Comparison of ENCODE assay signal across 10 mouse cellular contexts in the genomic region with DNA sequence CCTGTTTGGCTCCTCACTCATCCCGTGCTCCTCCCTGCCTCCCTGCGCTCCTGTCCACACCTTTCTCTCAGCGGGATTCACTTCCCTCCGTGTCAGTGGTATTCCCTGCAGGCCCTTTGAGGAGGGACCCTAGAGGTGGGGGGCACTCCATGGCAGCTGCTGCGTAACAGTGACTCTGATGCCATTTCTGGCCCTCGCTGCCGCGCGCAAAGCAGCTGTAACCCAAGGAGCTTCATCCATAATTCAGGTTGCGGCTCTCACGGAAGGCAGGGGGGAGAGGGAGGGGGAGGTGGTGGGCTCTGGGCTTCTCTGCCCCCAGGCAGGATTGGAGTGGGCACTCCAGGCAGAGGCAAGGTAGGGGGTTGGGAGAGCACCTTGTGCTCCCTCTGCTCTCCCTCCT. TPM values are rescaled to one million over a fixed set of nuclear protein-coding genes. Genes with fewer than 3 reads are reported as not detected.
DNase-seq lines count a peak whose midpoint lies in the region; ATAC-seq and TF ChIP-seq lines count a peak whose summit lies in the region.
"Had no signal": no experiment of that assay in that cellular context is flagged by ENCODE, and none has a peak within 500 bp of the region (broad histone marks: within the 10 kb centered on the region; RNA-seq: fewer than 3 reads in every experiment).

No protein-coding gene starts in this region.

- H3K36me3 ChIP-seq in forebrain, embryonic 12.5 days (replicated peaks) = no peaks in the 10 kb centered on the region
- H3K36me3 ChIP-seq in hindbrain, embryonic 15.5 days = no peaks in the 10 kb centered on the region
- H3K36me3 ChIP-seq in midbrain, embryonic 16.5 days (ENCODE audit: control insufficient read depth, insufficient read depth, low read length) = no peaks in the 10 kb centered on the region

- peak overlapping the region; percentile 7; the same call in 1 of the 2 replicates for H3K4me3 ChIP-seq in forebrain, embryonic 12.5 days (replicated peaks)
- peak overlapping the region; percentile 16; the same call in 1 of the 2 replicates for H3K4me3 ChIP-seq in hindbrain, embryonic 15.5 days
- peak overlapping the region; percentile 6; the same call in 1 of the 2 replicates for H3K4me3 ChIP-seq in midbrain, embryonic 16.5 days (ENCODE audit: low read depth, low read length)
- no peak overlapping the region for H3K4me3 ChIP-seq in lung, adult 2 months (replicated peaks; ENCODE audit: extremely low read depth, low read depth, low read length)
- H3K4me3 ChIP-seq: myocyte had no signal

- intact Hi-C loops in left cerebral cortex, postnatal 10 days (cut with DNase I) = no loop called here

- peak overlapping the region; percentile 40 for H3K4me2 ChIP-seq in forebrain, embryonic 12.5 days
- peak overlapping the region; percentile 32 for H3K4me2 ChIP-seq in hindbrain, embryonic 15.5 days
- H3K4me2 ChIP-seq in midbrain, embryonic 16.5 days (ENCODE audit: low read length) = peak overlapping the region; percentile 49

- TF ChIP-seq CTCF in lung, adult 2 months (IDR thresholded peaks at IDR 0.05; ENCODE audit: insufficient read depth, low read length) = no peak

- WGBS in forebrain, embryonic 12.5 days = 6% methylated on average over 11 of the region's 11 CpGs
- 2% methylated on average over 11 of the region's 11 CpGs for WGBS in hindbrain, embryonic 15.5 days
- 4% methylated on average over 9 of the region's 11 CpGs for WGBS in midbrain, embryonic 16.5 days
- WGBS in lung, adult 2 months = 41% methylated on average over 11 of the region's 11 CpGs

- peaks cover 44% of the 10 kb centered on the region for H3K4me1 ChIP-seq in forebrain, embryonic 12.5 days
- peaks cover 32% of the 10 kb centered on the region for H3K4me1 ChIP-seq in hindbrain, embryonic 15.5 days (replicated peaks)
- peaks cover 17% of the 10 kb centered on the region for H3K4me1 ChIP-seq in midbrain, embryonic 16.5 days (ENCODE audit: control insufficient read depth, insufficient read depth, low read length)
- H3K4me1 ChIP-seq in lung, adult 2 months (ENCODE audit: control insufficient read depth, insufficient read depth, low read length) = peaks cover 3% of the 10 kb centered on the region; the same call in 1 of the 2 replicates

- H3K9ac ChIP-seq in forebrain, embryonic 12.5 days = no peak overlapping the region
- H3K9ac ChIP-seq in hindbrain, embryonic 15.5 days = no peak overlapping the region
- 0 out of 2 replicates have a peak overlapping the region, but pooled peaks have one; percentile 39 for H3K9ac ChIP-seq in midbrain, embryonic 16.5 days (ENCODE audit: low read depth, low read length)

- TF ChIP-seq POLR2A in lung, adult 2 months (IDR thresholded peaks at IDR 0.05; ENCODE audit: borderline replicate concordance, extremely low read depth, low read depth, low read length) = no peak

- no peak overlapping the region; the same call in 1 of the 2 replicates for H3K27ac ChIP-seq in forebrain, embryonic 12.5 days
- H3K27ac ChIP-seq in hindbrain, embryonic 15.5 days (replicated peaks) = no peak overlapping the region
- H3K27ac ChIP-seq in midbrain, embryonic 16.5 days (ENCODE audit: low read length) = no peak overlapping the region

- peak; percentile 3 to 37 for DNase-seq in left cerebral cortex, postnatal 10 days (ENCODE audit: extremely low spot score in 1 of 2, low spot score in 2 of 2)
- DNase-seq in left cerebral cortex, adult 11 months (ENCODE audit: low spot score) = no peak
- DNase-seq in lung, adult 2 months = no peak
- no peak for DNase-seq in adrenal gland, postnatal 14 days
- no peak for DNase-seq in adipocyte (ENCODE audit: low spot score)
- DNase-seq: thymus, adult 2 months had no signal

- H3K27me3 ChIP-seq in forebrain, embryonic 12.5 days = peaks cover 89% of the 10 kb centered on the region
- H3K27me3 ChIP-seq in hindbrain, embryonic 15.5 days = peaks cover 62% of the 10 kb centered on the region
- peaks cover 25% of the 10 kb centered on the region for H3K27me3 ChIP-seq in midbrain, embryonic 16.5 days (ENCODE audit: control insufficient read depth, insufficient read depth, low read depth, low read length)

- no peak for ATAC-seq in forebrain, embryonic 12.5 days (ENCODE audit: low FRiP score)
- no peak for ATAC-seq in hindbrain, embryonic 15.5 days (ENCODE audit: low FRiP score, low read depth)
- no peak for ATAC-seq in midbrain, embryonic 16.5 days

- H3K9me3 ChIP-seq in forebrain, embryonic 12.5 days = no peaks in the 10 kb centered on the region
- H3K9me3 ChIP-seq in hindbrain, embryonic 15.5 days = no peaks in the 10 kb centered on the region
- H3K9me3 ChIP-seq in midbrain, embryonic 16.5 days (replicated peaks; ENCODE audit: control insufficient read depth, low read length, poor library complexity, severe bottlenecking) = no peaks in the 10 kb centered on the region

RNA-seq across cellular contexts. Expression of gene Rtn4rl2, which starts 3.0 kb away (rescaled TPM):
- 10 to 100 TPM; 82.1 to 83.8 TPM for total RNA-seq in left cerebral cortex, postnatal 10 days (2021)
- polyA plus RNA-seq in forebrain, embryonic 12.5 days (2016; fragmentation: Nextera tagmentation; extraction: Ambion mirVana) = 5.2 and 7.9 TPM in 2 replicates
- polyA plus RNA-seq in hindbrain, embryonic 15.5 days (2015; fragmentation: Nextera tagmentation; extraction: Ambion mirVana) = 5.0 and 6.2 TPM in 2 replicates
- 3.9 TPM in 2 replicates for polyA plus RNA-seq in midbrain, embryonic 16.5 days (2015; fragmentation: Nextera tagmentation; extraction: Ambion mirVana)
- 2.7 and 9.7 TPM in 2 replicates for polyA plus RNA-seq in lung, adult 2 months (2012; rRNA removed)
- total RNA-seq in adrenal gland, postnatal 14 days (2021) = 1.6 and 2.6 TPM in 2 replicates

RNA-seq across cellular contexts. Expression of gene Slc43a1, which starts 44.9 kb away (rescaled TPM):
- under 1 TPM; 0.34 to 0.43 TPM for total RNA-seq in left cerebral cortex, postnatal 10 days (2021)
- polyA plus RNA-seq in forebrain, embryonic 12.5 days (2016; fragmentation: Nextera tagmentation; extraction: Ambion mirVana) = 11.4 and 14.4 TPM in 2 replicates
- 2.3 and 2.4 TPM in 2 replicates for polyA plus RNA-seq in hindbrain, embryonic 15.5 days (2015; fragmentation: Nextera tagmentation; extraction: Ambion mirVana)
- 0.73 and 0.91 TPM in 2 replicates for polyA plus RNA-seq in midbrain, embryonic 16.5 days (2015; fragmentation: Nextera tagmentation; extraction: Ambion mirVana)
- 3.9 and 7.5 TPM in 2 replicates for polyA plus RNA-seq in lung, adult 2 months (2012; rRNA removed)
- total RNA-seq in adrenal gland, postnatal 14 days (2021) = 5.2 and 9.3 TPM in 2 replicates

RNA-seq across cellular contexts. Expression of gene Slc43a3, which starts 52.8 kb away (rescaled TPM):
- total RNA-seq in left cerebral cortex, postnatal 10 days (2021) = 1 to 10 TPM; 1.8 to 2.0 TPM
- polyA plus RNA-seq in forebrain, embryonic 12.5 days (2016; fragmentation: Nextera tagmentation; extraction: Ambion mirVana) = 10.1 and 11.3 TPM in 2 replicates
- polyA plus RNA-seq in hindbrain, embryonic 15.5 days (2015; fragmentation: Nextera tagmentation; extraction: Ambion mirVana) = 5.2 and 5.3 TPM in 2 replicates
- polyA plus RNA-seq in midbrain, embryonic 16.5 days (2015; fragmentation: Nextera tagmentation; extraction: Ambion mirVana) = 2.8 and 3.1 TPM in 2 replicates
- 325 and 376 TPM in 2 replicates for polyA plus RNA-seq in lung, adult 2 months (2012; rRNA removed)
- 62.5 and 91.7 TPM in 2 replicates for total RNA-seq in adrenal gland, postnatal 14 days (2021)

RNA-seq across cellular contexts. Expression of gene Timm10, which starts 56.7 kb away (rescaled TPM):
- 10 to 100 TPM; 62.8 to 66.7 TPM for total RNA-seq in left cerebral cortex, postnatal 10 days (2021)
- polyA plus RNA-seq in forebrain, embryonic 12.5 days (2016; fragmentation: Nextera tagmentation; extraction: Ambion mirVana) = 36.7 and 42.3 TPM in 2 replicates
- 73.4 and 75.2 TPM in 2 replicates for polyA plus RNA-seq in hindbrain, embryonic 15.5 days (2015; fragmentation: Nextera tagmentation; extraction: Ambion mirVana)
- 69.8 and 75.2 TPM in 2 replicates for polyA plus RNA-seq in midbrain, embryonic 16.5 days (2015; fragmentation: Nextera tagmentation; extraction: Ambion mirVana)
- 20.2 and 25.1 TPM in 2 replicates for polyA plus RNA-seq in lung, adult 2 months (2012; rRNA removed)
- 54.2 and 73.7 TPM in 2 replicates for total RNA-seq in adrenal gland, postnatal 14 days (2021)

Comparison
In these comparisons a context has a peak if more than half of its experiments do, and no peak if none do; other contexts are left out.
1. DNase-seq: peak in left cerebral cortex, postnatal 10 days (2 of 2); none in left cerebral cortex, adult 11 months (single experiment), lung, adult 2 months (single experiment), adrenal gland, postnatal 14 days (single experiment) and adipocyte (single experiment).
2. RNA of gene Slc43a3, which starts 52.8 kb away (polyA plus RNA-seq): 325 to 376 TPM in lung, adult 2 months; 10.1 to 11.3 TPM in forebrain, embryonic 12.5 days, 5.2 to 5.3 TPM in hindbrain, embryonic 15.5 days and 2.8 to 3.1 TPM in midbrain, embryonic 16.5 days; every median in the first group is over 10 times any median in the second.
3. Peak in every context shown above with its lines, with median percentiles within 50 percentile points of each other: H3K4me2 ChIP-seq.